Mouse (Mus musculus) cerebellum, adult 8-10 months (tissue): ENCODE data around the gene Lig1.

Experiments
- DNase-seq: peaks from one replicate; pipeline ENCODE4 v3.0.0; 2022

Gene Lig1

DNA sequence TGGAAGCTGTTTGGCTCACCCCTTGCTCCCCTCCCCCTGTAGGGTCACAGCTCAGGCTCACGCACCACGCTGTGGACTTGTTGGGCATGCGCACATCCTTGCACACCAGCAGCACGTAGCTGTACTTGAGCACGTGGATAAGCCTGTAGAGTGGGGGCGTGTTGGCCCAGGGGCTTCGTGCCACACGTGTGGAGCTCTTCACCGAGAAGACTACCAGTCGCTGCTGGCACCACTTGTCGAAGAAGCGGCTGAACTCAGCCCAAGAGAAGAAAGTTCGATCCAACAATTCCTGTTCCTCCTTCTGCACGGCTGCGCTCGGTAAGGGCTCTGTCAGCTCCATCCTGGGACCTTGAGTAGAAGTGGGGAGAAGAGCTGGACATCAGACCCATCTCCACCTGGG, at the start of gene Lig1:
Lig1 (plus strand) TSS at position 203 of the 400 bp plus-strand sequence.
- peak; percentile 12 for DNase-seq

DNA sequence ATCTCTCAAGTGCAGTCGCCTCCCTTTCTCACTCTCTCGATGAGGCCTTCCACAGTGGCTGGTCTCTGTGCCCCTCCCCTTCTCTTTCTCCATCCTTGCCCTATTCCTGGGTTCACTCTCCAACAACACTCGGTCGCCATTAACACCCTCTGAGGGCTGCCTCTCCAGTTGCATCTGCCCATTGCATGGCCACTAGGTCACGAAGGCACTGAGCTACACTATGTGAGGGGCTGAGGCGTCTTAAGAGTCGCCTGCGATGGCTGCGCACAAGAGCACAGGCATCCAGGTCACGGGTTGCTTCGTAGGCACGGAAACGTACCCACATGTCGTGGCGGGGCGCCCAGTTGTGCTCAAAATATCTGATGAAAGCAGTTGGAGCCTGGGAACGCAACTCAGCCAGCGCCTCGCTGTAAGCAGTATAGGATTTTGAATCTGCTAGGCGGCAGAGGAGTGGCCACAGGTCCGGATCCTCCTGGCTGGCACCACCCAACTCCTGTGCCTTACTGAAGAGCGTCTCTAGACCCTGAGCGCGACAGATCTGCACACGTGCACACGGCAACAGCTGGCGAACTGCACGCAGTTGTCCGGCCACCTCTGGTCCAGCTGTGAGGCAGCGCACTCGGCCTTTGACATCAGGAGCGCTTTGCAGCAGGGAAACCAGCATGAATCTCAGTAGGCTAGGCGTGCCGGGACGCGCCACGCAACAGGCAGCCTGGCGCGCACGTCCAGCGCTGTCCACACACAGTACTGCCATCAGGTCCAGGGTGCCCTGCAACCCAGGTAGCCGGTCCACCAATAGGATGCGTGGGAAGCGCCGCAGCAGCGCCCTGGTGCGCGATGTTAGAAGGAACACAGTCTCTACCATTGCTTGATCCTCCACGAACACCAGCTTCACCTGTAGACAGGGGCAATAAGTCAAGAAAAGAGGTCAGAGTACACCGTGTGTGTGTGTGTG, 16.1 kb upstream of the Lig1 start:
- DNase-seq: no peak

DNA sequence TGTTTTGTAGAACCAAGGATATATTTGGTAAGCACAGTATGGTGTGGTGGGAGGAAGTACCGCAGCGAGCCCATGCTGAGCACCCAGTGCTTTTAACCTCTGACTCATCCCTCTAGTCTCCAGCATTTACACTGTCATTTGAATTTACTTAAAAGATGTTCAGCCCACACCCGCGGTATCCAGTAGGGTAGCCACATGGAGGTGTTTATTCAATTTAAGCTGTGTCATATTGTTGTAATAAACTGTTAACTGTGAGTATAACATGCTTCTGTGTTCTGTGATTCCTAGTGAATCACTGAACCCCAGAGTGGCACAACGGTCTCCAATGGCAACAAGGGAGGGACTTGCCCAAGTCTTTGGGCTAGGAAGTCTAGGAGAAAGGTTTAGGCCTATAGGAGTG, 13.2 kb upstream of the Lig1 start:
- DNase-seq: no peak

DNA sequence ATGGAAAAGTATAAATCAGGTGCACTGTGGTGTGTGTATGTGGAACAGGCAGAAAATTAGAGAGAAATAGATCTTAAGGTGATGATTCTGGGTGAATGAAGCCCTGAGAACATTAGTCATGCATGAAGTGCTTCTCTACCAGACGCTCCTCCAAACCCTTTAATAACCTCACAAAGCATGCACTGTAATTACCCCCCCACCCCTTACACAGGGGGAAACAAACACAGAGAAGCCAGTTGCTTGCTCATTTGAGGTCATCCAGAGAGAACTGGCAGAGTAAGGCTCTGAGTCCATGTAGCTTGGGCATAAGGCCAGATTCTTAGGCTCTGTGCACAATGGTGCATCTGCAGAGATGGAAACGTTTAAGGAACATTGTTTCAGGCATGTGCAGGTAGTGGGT, 12.7 kb upstream of the Lig1 start:
- DNase-seq: no peak

DNA sequence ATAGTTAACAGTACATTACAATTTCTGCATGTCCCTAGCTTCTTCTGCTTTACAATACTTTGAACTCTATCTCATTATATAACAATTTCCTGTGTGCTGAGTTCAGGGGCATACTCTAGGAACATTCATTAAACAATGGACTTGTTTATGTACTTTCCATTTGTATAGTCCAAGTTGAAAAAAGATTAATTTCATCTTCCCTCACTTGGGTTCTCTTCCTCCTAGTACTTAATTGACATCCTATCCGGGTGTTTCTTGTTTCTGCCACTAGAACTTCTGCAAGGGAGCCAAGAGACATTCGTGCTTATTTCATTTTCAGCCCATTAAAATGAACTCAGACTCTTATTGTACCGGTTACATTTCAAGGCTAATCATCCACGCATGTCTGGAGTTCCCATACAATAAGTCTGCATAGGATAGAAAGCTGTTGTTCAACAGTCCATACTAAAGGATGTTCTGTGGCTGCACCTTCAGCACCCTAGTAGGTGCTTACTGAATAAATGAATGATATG, 8.3 kb upstream of the Lig1 start:
- DNase-seq: no peak

DNA sequence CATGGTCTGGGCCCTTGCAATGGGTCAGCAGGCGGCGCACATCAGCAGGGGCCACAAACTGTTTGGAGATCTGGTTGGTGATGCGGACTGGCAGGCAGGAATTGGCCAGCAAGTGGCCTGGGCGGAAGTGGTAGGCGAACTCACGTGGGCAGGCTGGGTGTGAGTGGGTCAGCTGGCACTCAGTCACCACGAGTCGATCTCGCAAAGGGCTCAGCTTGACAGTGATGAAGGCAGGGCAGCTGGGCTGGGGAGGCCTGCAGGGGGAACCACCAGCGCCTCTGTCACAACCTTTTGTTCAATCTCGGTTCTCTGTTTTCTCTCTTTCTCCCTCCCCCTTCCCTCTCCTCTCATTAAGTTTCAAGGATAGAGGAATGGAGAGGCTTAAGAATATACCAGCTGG, 7.7 kb upstream of the Lig1 start:
- DNase-seq: no peak

DNA sequence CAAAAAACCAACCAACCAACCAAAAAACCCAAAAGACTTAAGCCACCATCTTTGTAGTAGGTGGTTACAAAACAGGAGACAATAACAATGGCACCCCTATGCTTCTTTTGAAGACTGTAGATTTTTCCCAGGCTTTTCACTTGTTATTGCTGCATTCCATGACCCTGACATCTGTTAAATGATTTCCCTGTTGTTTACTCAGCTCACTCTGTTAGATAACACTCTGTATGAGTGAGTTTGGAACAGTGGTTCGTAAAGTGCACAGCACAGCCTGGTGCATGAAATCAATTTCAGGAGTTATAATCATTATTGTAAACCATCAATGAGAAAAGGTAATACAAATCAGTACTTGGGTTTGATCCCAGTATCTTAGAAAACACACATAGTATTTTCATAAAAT, 5.4 kb upstream of the Lig1 start:
- DNase-seq: no peak

DNA sequence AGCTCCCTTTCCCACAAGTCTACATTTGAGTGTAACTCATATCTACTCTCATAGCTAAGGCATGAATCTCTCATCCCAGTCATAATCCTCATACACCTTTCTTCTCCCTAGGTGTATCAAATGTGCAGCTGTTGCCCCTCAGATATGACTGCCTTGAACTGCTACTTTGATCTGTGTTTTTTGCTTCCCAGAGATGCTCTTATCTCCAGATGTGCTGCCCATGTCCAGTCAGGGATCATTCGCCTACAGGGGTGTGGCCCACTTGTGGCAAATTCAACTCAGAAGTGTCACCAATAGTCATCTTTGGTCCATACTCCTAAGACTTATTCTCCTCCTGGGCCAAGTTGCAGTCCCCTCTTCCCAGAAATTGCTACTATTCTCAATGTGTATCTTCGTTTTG, 750 bp downstream of the Lig1 start:
- DNase-seq: no peak

DNA sequence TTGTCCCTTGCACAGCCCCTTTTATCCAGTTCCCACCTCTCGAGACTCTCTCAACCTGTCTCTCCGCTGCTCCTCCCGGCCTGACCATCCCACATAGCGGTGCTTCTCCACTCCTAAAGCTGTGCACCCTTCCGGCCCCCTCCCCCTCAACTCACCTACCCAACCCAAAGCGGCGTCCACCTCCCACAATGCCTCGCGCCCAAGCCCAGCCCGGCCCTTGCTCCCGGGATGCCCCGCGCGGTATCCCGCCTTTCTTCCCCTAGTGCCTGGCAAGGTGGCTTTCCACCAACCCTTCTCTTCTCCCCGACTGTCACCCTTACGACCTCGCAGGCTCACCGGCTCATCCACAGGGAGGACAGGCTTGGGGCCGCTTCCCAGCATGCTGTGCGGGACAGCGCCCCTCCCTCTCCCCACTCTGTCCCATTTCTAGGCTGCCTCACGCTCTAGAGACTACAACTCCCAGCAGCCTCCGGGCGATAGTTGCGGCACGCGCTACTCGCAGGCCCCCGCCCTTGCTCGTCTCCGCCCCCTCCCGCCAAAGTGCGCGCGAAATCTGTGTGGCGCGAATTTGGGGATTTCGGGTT, 1.3 kb downstream of the Lig1 start, which contains the start of gene Zswim9:
Zswim9 (minus strand) TSS at position 414 of the 584 bp plus-strand sequence.
- peak; percentile 92 for DNase-seq

DNA sequence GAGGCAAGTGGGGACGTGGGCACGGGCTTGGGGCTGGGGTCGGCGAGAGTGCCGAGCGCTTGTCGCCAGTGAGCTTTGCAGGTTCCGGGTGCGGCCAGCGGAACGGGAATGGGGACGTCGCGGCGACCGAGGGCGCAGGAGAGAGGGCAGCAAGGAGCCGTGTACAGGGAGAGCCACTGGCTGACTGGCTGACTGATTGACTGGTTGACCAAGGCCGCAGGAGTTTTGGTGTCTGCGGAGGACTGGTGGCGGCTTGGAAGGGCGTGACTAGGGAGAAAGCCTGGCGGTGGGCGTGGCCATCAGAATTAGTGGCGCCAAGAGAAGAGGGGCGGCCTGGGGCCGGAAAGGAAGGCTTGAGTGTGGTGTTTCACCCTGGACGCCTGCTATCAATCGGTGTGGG, 1.9 kb downstream of the Lig1 start:
- peak; percentile 6 for DNase-seq

DNA sequence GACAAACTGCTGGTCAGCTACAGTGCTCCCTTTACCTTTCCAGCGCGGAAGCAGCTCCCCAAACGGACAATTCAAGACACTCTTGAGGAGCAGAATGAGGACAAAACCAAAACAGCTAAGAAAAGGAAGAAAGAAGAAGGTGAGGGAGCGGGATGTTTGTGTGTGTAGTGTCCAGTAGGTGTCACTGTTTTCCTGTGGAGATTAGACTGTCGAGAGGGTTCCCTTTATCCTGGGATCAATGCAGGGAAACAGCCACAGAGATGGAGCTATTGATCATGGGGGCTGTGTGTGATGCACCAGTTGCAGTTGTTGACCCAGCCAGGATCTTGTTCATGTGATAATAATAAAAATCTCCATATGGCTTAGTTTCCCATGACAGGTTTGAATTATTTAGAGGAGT, 11.5 kb downstream of the Lig1 start:
- DNase-seq: no peak

DNA sequence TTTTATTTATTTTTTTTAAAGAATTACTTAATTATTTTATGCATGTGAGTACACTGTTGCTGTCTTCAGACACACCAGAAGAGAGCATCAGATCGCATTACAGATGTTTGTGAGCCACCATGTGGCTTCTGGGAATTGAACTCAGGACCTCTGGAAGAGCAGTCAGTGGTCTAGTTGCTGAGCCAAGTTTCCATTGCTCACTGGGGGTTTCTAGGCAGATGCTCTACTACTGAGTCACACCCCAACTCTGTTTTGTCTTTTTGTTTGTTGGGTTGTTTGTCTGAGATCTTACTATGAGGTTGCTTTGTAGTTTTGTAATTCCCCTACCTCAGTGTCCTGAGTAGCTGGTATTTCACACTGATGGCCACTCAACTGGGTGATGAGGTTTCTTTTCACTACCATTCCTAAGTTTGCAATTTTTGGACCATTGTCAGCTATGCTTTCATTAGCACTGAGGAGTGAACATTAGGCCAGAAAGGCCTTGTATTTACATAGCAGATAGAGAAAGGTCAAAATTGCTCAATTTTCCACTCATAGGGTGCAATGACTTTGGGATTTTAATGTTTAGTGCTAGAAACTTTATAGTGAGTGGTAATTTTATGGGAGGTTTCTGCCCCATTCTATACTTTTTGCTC, 13.1 kb downstream of the Lig1 start:
- no peak for DNase-seq

DNA sequence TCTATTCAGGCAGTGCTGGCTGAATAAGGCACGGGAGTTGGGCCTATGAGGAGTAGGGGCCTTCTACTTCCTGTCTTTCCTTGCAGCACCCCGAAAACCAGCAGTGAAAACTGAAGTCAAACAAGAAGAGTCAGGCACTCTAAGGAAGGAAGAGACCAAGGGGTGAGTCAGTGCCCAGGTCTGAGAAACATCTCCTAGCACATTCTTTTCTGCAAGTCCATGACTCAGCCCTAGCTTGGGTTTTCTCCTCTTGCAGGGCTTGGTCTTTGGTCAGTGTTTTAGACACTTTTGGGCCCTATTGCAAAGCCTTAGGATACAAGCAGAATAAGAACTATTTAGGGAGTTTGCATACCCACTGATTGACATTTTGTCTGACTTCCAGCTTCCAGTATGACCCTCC, 14.3 kb downstream of the Lig1 start:
- no peak for DNase-seq

DNA sequence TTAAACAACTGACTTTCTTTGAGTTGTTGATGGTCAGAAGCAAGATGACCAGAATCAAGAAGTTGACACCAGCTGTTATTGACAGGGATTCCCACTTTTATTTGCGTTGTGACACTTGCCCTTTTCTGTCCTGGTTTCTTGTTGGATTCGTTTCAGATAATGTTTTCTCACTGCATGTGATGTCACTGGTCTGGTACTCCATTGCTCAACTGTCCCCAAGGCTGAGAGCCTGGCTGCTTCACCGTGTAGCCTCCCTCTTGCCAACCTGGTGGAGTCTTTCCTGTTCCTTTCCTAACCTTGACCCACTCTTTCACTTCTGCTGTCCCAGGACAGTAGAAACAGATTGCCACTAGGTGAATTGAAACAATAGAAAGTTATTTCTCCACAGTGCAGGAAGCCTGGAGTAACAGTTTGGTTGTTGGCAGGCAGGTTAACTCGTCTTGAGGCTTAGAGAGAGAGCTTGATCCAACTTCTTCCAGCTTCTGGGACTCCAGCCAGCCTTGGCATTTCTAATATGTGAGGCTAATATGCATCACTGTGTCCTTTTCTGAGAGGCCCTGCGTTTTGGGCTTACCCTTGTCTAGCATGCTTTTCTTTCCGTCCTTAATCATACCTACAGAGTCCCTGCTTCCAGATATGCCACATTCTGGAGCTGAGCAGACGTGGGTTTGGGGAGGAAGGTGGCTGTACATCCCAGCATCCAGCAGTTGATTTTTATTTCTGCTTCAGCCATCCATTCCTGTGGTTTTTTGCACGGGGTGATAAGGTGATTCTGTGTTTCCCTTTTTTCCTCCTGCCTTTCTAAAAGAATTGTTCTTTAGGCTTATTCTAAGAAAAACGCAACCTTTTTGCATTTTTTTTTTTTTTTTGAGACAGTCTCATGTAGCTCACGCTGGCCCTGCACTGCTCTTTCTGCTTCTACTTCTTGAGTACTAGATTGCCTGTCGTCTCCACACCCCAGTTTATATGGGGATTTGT, 17.1 kb downstream of the Lig1 start:
- no peak for DNase-seq

DNA sequence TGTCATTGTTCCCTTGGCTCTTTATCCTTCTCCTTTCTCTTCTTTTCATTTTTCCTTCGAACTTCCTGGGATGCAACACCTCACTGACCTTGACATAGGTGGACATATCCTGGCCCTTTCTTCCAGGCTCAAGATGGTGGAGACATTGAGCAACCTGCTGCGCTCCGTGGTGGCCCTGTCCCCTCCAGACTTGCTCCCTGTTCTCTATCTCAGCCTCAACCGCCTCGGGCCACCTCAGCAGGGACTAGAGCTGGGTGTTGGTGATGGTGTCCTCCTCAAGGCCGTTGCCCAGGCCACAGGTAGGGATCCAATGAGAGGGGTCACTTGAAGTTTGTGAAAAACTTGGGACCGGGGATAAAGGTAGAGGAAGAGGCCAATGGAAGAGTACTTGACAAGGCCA, 18.2 kb downstream of the Lig1 start:
- DNase-seq: no peak

DNA sequence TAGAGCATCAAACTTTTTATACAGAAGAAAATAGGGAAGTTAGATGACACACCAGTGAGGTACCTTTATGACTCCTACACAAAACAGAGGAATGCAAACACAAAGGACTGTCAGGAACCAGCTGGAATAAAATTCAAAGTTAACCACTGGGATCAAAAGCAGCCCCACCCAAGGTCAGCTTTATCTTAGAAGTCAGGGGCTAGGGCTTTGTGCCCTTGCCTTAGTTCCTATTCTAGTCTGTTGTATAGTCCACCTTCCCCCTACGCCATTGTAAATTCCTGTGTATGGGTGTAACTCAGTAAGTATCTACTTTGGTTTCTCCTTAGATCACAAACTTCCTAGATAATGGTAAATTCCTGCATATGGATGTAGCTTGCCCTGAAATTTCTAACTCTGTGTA, 20.6 kb downstream of the Lig1 start:
- DNase-seq: no peak

DNA sequence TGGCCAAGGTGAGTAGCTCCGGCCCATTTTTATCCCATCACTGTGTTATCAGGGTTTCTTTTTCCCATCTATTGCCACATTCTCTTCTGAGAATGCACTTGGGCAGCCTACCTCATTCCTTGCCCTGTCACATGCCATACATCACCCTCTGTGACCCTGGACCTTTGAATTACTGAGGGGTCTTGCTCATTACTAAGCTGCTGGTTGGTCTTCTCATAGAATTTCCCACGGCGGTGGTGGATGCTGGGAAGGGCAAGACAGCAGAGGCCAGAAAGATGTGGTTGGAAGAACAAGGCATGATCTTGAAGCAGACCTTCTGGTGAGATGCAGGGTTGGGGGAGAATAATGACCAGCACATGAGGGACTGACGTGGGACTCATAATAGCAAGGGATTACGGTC, 21.7 kb downstream of the Lig1 start:
- DNase-seq: no peak

DNA sequence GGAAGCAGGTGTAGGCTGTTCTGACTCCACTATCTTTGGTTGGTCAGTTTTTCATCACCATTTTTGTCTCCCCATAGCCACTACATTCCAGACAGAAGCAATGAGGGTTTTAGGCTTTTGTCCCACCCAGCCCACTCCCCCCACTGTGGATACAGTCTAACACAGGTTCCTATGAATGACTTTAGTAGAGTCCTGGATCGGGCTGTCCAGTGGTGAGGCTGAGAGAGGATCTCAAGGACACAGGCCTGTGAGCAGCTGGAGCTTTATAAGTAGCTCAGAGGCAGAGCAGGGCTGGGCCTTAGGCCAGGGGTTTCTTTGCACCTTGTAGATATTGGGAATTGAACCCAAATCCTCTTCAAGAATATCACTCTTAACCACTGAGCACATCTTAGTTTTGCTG, 24.6 kb downstream of the Lig1 start:
- DNase-seq: no peak

DNA sequence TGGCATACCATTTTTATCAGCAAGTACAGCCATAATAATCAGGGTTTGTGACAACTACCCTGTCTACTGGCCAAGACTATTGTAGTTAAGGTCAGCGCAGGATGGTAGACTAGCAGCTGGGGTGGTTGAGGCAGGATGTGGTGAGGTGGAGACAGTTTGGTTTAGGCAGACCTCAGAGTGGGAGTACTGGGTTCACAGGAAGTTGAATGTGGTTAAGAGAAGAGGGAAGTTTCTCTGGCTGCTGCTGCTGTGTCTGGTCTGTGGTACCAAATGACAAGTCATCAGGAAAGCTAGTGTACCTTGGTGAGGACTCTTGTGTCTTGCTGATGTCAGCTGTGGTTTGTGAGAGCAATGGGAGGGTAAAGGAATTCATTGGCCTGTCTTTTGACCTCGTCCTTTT, 25.7 kb downstream of the Lig1 start:
- no peak for DNase-seq

DNA sequence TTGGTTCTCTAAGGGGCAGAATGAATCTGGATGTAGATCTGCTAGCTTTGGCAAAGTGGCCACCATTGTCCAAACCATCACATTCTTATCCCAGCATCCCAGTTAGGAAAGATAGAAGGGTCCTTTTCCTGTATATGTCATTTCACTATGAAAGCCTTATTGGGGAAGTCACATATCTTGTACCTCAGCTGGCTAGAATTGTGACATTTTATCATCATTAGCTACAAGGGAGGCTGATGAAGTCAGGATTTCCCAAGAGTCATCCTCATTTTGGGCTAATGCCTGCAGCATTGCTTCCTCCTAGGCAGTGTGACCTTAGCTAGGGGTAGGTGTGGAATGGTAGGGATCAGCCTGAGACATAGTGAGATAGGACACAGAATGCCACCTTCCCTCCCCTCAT, 26.3 kb downstream of the Lig1 start:
- no peak for DNase-seq

DNA sequence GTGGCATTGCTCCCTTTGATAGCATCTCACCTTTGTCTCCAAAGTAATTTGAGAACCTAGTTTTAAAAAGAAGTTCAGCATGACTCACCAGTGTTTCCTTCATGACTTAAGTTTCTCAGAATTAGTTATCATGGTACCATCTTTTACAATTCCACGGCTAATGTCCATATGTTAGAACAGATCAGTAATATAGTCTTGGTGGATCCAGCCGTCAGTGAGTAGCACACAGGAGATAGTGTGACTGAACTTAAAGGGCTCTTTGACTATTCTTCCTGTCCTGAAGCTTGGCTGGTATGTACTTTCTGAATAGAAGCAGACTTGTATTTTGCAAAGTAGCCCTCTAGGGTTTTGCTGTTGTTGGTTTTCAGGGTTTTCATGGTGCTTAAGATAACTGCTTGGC, 32.3 kb downstream of the Lig1 start:
- DNase-seq: no peak

DNA sequence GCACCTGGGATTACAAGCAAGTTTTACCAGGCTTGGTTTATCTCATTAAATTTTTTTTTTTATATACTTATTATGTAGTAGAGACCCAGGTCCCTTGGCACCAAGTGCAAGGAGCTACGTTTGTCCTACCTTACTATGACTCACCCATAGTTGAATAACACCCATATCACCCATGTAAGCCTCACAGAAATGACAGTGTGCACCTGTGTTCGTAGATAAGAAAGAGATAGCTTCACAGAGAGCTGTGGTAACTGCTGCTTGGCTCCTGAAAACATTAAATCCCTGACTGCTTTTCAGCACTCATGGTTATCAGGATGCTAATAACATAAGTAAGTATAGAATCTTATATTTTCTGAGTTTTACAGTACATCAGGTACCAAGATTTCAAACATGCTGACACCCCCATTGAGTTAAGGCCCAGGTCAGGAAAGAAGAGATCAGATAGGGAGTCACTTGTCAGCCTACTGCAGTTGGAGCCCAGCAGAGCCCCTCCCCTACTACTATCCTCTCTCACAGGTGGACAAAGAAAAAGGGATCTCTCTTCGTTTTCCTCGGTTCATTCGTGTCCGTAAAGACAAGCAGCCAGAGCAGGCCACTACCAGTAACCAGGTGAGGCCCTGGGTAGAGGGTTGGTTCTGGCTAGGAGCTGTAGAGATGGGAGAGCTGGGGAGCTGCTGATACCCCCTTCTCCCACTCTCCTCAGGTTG, 33.6 kb downstream of the Lig1 start:
- DNase-seq: no peak
